Mouse (Mus musculus) liver, embryonic 16.5 days (tissue): ENCODE results near the gene Ccin. TPM values are rescaled to one million over a fixed set of nuclear protein-coding genes. Genes with fewer than 3 reads are reported as not detected.

ENCODE experiments used
- ATAC-seq: fragments of 200-750 bp; cut with Nextera tagmentation; 2 replicates; pipeline ENCODE4 v1.8.0; 2017; ENCODE audit warnings: low read depth, mild to moderate bottlenecking, moderate number of reproducible peaks, moderate library complexity
- H3K27ac ChIP-seq: fragments of 300-500 bp; sonication (generic); 2 replicates; pipeline ENCODE4 v1.5.1; 2014; ENCODE audit warnings: mild to moderate bottlenecking, low read length
- H3K27me3 ChIP-seq: fragments of 300-500 bp; sonication (generic); 2 replicates; pipeline ENCODE4 v1.6.1; 2014; ENCODE audit warnings: low read depth, low read length, mixed read lengths; ENCODE audit not compliant: control insufficient read depth, insufficient read depth
- H3K36me3 ChIP-seq: fragments of 300-500 bp; sonication (generic); 2 replicates; pipeline ENCODE4 v1.6.1; 2014; ENCODE audit warnings: mild to moderate bottlenecking; ENCODE audit not compliant: control insufficient read depth, insufficient read depth
- H3K4me1 ChIP-seq: fragments of 300-500 bp; sonication (generic); 2 replicates; pipeline ENCODE4 v1.6.1; 2014; ENCODE audit warnings: low read depth, low read length, mixed read lengths; ENCODE audit not compliant: control insufficient read depth
- H3K4me2 ChIP-seq: fragments of 300-500 bp; sonication (generic); 2 replicates; pipeline ENCODE4 v1.6.1; 2014; ENCODE audit warnings: low read depth, low read length, mixed read lengths
- H3K4me3 ChIP-seq: fragments of 300-500 bp; sonication (generic); 2 replicates; pipeline ENCODE4 v1.5.1; 2014; ENCODE audit warnings: low read depth, mild to moderate bottlenecking, low read length
- H3K9ac ChIP-seq: fragments of 300-500 bp; sonication (generic); 2 replicates; pipeline ENCODE4 v1.6.1; 2014; ENCODE audit warnings: low read depth, low read length
- H3K9me3 ChIP-seq: fragments of 300-500 bp; sonication (generic); replicated peaks from 2 replicates; pipeline ENCODE4 v1.6.1; 2016; ENCODE audit warnings: low read length; ENCODE audit not compliant: control insufficient read depth
- WGBS: fragments of 180-500 bp; shearing (Covaris S2); extraction: QIAGEN DNeasy Blood & Tissue Kit; methylation state at CpG from one replicate; pipeline ENCODE4 v1.1.7; 2014; ENCODE audit not compliant: insufficient replicate concordance; 5-methylcytosine and 5-hydroxymethylcytosine counted together
- polyA plus RNA-seq: library from polyadenylated mRNA; unstranded; fragments of >200 nt; fragmentation: Nextera tagmentation; extraction: Ambion mirVana; gene quantifications from 2 replicates; pipeline ENCODE4 v1.2.1, GENCODE M21; 2015

Ccin gene
- polyA plus RNA-seq, 1 experiment from 2014 or later, result not detected

DNA sequence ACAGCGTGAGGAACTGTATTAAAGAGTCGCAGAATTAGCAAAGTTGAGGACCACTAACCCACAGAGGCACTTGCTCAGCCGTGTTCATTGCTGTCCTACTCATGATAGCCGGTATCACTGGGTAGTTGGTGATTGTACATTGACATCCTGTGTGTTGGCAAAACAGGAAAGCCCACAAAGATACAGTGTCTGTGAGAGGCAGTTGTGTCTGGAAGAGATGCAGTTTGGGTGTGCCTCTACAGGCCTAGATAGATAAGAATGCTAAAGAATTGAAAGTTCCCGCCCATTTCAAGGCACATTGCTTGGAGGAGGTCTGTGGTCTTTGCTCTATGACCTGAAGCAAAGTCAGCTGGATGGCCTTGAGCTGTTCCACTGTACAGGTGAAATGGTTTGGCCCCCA lies 20.8 kb downstream of the Ccin start, which contains the start of gene Clta:
TSS of gene Clta (plus strand) at position 327 of the 400 bp plus-strand sequence.
- 31% methylated on average over 5 of the region's 5 CpGs for WGBS
- peak; percentile 95 for ATAC-seq
- H3K36me3 ChIP-seq, result no peaks in the 10 kb centered on the region
- peak within 1 kb of the TSS; percentile 66 for H3K4me3 ChIP-seq
- H3K4me2 ChIP-seq, result peak within 1 kb of the TSS; percentile 80
- peak within 1 kb of the TSS; percentile 70 for H3K9ac ChIP-seq
- H3K27me3 ChIP-seq, result no peaks in the 10 kb centered on the region
- peak within 1 kb of the TSS; percentile 96 for H3K27ac ChIP-seq
- peaks cover 10% of the 10 kb centered on the region for H3K4me1 ChIP-seq
- no peaks in the 10 kb centered on the region for H3K9me3 ChIP-seq

DNA sequence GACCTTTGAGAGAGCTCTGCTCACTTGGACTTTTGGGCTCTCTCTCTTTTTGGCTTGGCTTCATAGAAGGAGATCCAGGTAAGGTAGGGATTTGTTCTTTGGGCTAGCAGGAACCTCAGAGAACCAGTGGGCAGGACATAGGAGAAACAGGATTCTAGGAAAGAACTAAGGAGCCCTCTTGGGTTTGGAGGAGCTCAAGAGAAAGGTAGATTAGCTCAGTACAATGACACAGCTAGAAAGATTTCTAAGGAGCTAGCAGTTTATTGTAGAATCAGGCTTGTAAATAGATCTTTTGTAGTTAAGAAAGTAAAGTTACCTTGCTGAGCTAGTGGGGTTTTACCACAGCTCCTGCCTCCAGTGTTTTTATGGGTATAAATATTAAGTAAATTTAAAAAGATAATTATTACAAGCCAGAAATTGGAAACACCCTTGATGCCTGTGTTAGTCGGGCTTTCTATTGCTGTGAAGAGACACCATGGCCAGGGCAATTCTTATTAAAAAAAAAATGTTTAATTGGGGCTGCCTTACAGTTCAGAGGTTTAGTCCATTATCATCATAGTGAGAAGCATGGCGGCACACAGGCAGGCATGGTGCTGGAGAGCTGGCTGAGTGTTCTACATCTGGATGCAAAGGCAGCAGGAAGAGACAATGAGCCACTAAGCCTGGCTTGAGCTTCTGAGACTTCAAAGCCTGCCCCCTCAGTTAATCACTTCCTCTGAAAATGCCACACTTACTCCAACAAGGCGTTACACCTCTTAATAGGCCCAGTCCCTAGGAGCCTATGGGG lies 21.5 kb downstream of the Ccin start:
- H3K27ac ChIP-seq, result peak overlapping the region; percentile 96

GRCm38 (mm10) chr4:44010176-44010575 lies 26.9 kb downstream of the Ccin start:
- no peak for ATAC-seq
- WGBS, result 79% methylated on average over 1 of the region's 1 CpGs
- no peak overlapping the region for H3K4me2 ChIP-seq
- H3K27me3 ChIP-seq, result no peaks in the 10 kb centered on the region
- peaks cover 26% of the 10 kb centered on the region for H3K4me1 ChIP-seq
- no peaks in the 10 kb centered on the region for H3K36me3 ChIP-seq
- H3K27ac ChIP-seq, result no peak overlapping the region
- H3K9me3 ChIP-seq, result no peaks in the 10 kb centered on the region
- H3K4me3 ChIP-seq, result no peak overlapping the region
- no peak overlapping the region for H3K9ac ChIP-seq

More for the DNA sequence above, 21.5 kb downstream of the Ccin start:
- Histone ChIP-seq H3K4me1 (peaks cover 10% of the 10 kb centered on the region), H3K27me3 (no peaks in the 10 kb centered on the region), H3K9ac (peak overlapping the region; percentile 70), H3K4me2 (peak overlapping the region; percentile 80), H3K4me3 (peak overlapping the region; percentile 66), H3K9me3 (no peaks in the 10 kb centered on the region), H3K36me3 (no peaks in the 10 kb centered on the region)
- ATAC-seq, result peak; percentile 44
- WGBS, result 51% methylated on average over 3 of the region's 3 CpGs

DNA sequence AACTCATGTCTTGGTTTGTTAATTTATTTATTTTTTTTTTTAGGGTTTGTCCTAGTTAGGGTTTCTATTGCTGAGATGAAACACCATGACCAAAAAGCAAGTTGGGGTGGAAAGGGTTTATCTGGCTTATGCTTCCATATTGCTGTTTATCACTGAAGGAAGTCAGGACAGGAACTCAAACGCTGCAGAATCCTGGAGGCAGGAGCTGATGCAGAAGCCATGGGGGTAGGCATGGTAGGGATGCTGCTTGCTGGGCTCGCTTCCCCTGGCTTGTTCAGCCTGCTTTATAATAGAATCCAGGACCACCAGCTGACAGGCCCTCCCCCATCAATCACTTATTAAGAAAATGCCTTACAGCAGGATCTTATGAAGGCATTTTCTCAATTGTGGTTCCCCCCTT lies 27.6 kb downstream of the Ccin start:
- WGBS, result 39% methylated on average over 2 of the region's 2 CpGs
- H3K36me3 ChIP-seq, result no peaks in the 10 kb centered on the region
- H3K27me3 ChIP-seq, result no peaks in the 10 kb centered on the region
- no peak overlapping the region for H3K4me3 ChIP-seq
- no peaks in the 10 kb centered on the region for H3K9me3 ChIP-seq
- no peak for ATAC-seq
- peaks cover 25% of the 10 kb centered on the region for H3K4me1 ChIP-seq
- no peak overlapping the region for H3K27ac ChIP-seq
- H3K9ac ChIP-seq, result no peak overlapping the region
- H3K4me2 ChIP-seq, result no peak overlapping the region

- H3K4me2 ChIP-seq, result peak overlapping the region; percentile 89
- peaks cover 34% of the 10 kb centered on the region for H3K4me1 ChIP-seq
- peak overlapping the region; percentile 63; the same call in 1 of the 2 replicates for H3K9ac ChIP-seq
- WGBS, result 69% methylated on average over 3 of the region's 3 CpGs
- peak overlapping the region; percentile 74 for H3K4me3 ChIP-seq
- H3K9me3 ChIP-seq, result no peaks in the 10 kb centered on the region
- H3K27ac ChIP-seq, result no peak overlapping the region; the same call in 1 of the 2 replicates
- H3K36me3 ChIP-seq, result no peaks in the 10 kb centered on the region
- ATAC-seq, result no peak
- H3K27me3 ChIP-seq, result no peaks in the 10 kb centered on the region
These were observed 28.5 kb downstream of the Ccin start for GRCm38 (mm10) chr4:44011799-44012198.

DNA sequence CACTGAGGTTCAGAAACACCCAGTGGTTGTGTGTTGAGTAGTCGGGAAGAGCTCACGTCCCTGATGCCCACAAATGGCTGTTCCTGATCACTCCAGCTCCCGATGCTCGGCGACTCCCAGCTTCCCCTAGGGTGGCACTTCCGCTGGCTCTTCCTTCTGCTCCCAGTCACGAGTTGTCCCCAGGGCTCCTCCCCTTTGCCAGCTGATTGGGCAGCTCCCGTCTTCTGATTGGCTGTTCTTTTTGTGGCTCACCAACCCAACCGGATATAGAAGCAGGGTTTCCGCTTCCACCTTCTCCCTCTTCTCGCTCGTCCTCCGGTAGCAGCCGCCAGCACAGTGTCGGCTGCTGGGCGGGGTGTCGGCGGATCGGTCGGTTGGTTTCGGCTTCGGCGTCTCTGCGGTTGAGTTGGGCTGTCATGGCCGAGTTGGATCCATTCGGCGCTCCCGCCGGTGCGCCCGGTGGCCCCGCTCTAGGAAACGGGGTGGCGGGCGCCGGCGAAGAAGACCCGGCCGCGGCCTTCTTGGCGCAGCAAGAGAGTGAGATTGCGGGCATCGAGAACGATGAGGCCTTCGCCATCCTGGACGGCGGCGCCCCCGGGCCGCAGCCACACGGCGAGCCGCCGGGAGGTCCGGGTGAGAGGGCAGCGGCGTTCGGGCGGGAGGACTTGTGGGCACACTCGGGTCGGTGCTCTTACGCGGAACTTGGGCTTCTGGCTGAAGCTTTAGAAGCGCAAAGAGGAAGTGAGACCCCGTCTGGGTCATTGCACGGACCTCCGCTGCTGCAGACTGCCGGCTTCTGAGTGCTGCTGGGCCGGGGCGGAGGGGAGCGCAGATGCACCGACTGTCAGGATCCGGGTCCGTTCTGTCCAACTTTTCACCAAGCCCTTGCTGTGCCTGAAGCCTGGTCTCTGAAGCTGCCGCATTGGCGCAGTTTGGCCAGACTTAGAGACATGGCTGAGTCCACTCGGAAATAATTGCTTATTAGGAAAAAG lies 29.4 kb downstream of the Ccin start:
- peak overlapping the region; percentile 85 for H3K9ac ChIP-seq
- peak overlapping the region; percentile 80 for H3K27ac ChIP-seq
- WGBS, result under 1% methylated on average over 77 of the region's 77 CpGs
- ATAC-seq, result peak; percentile 97
- peak overlapping the region; percentile 89 for H3K4me2 ChIP-seq
- no peaks in the 10 kb centered on the region for H3K27me3 ChIP-seq
- peaks cover 34% of the 10 kb centered on the region for H3K4me1 ChIP-seq
- H3K4me3 ChIP-seq, result peak overlapping the region; percentile 74
- no peaks in the 10 kb centered on the region for H3K36me3 ChIP-seq
- no peaks in the 10 kb centered on the region for H3K9me3 ChIP-seq

DNA sequence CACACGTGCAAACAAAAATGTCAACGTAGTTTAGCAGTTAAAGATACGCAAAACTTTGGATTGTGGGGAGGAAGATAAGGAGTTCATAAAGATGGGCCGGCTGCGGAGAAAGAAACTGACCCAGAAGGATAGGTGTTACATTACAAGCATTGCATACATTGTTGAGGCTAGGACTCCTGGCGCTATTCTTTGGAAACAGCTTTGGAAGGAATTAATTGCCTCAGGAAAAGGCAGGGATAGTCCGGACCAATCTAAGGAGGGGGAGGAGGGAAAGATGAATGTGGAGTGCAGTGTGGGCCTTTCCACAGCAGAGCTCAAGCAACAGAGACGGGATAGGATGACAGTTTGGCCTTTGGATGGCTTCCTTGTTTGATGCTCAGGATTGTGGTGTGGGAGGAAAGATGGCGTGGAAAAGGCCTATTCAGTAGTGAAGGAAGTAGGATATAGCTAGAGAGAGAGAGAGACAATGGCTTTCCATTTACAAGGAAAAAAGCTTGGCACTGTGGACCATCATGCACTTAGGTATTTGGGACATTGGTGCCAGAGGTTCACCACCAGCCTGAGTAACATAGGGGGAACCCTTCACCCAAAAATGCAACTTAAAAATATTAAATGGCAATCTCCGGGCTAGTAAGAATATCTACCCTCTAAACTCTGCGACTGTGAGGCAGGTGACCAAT lies 30.2 kb downstream of the Ccin start:
- Histone ChIP-seq H3K36me3 (peaks cover under 1% of the 10 kb centered on the region), H3K4me3 (peak overlapping the region; percentile 74), H3K4me2 (peak overlapping the region; percentile 89), H3K9me3 (no peaks in the 10 kb centered on the region), H3K9ac (peak overlapping the region; percentile 85), H3K27me3 (no peaks in the 10 kb centered on the region), H3K4me1 (peaks cover 34% of the 10 kb centered on the region), H3K27ac (peak overlapping the region; percentile 80)
- no peak for ATAC-seq
- 18% methylated on average over 11 of the region's 11 CpGs for WGBS

GRCm38 (mm10) chr4:44016071-44016470 lies 32.8 kb downstream of the Ccin start:
- 27% methylated on average over 4 of the region's 4 CpGs for WGBS
- no peaks in the 10 kb centered on the region for H3K9me3 ChIP-seq
- no peak for ATAC-seq
- H3K27me3 ChIP-seq, result no peaks in the 10 kb centered on the region
- H3K4me1 ChIP-seq, result peaks cover 34% of the 10 kb centered on the region
- H3K9ac ChIP-seq, result no peak overlapping the region
- H3K4me2 ChIP-seq, result no peak overlapping the region
- H3K36me3 ChIP-seq, result peaks cover 24% of the 10 kb centered on the region
- H3K27ac ChIP-seq, result no peak overlapping the region
- H3K4me3 ChIP-seq, result no peak overlapping the region
